Mouse (Mus musculus) testis, adult 2 months (tissue): ENCODE measurements around the gene Fnip2. TPM values are rescaled to one million over a fixed set of nuclear protein-coding genes. Genes with fewer than 3 reads are reported as not detected.

Experiments used
- H3K27ac ChIP-seq: fragments of 200-500 bp; 2 replicates; pipeline ENCODE4 v1.5.1; 2012; ENCODE audit warnings: low read depth, low read length; ENCODE audit not compliant: control insufficient read depth, insufficient read depth
- H3K27me3 ChIP-seq: fragments of 200-500 bp; 2 replicates; pipeline ENCODE4 v1.6.1; 2012; ENCODE audit warnings: mild to moderate bottlenecking, low read length, moderate library complexity; ENCODE audit not compliant: control insufficient read depth, insufficient read depth
- H3K36me3 ChIP-seq: fragments of 200-500 bp; 2 replicates; pipeline ENCODE4 v1.6.1; 2012; ENCODE audit warnings: mild to moderate bottlenecking, low read length; ENCODE audit not compliant: control insufficient read depth, insufficient read depth
- H3K4me1 ChIP-seq: fragments of 200-500 bp; 2 replicates; pipeline ENCODE4 v1.6.1; 2012; ENCODE audit warnings: low read length; ENCODE audit not compliant: control insufficient read depth, insufficient read depth
- H3K4me3 ChIP-seq: fragments of 200-500 bp; 2 replicates; pipeline ENCODE4 v1.5.1; 2012; ENCODE audit warnings: low read depth, mild to moderate bottlenecking, low read length, moderate library complexity, mixed read lengths; ENCODE audit not compliant: control insufficient read depth
- CTCF ChIP-seq: fragments of 200-500 bp; IDR thresholded peaks from 2 replicates; pipeline ENCODE4 v1.5.1; 2012; ENCODE audit warnings: low read depth, mild to moderate bottlenecking, inconsistent platforms, low read length, moderate library complexity; ENCODE audit not compliant: control insufficient read depth, insufficient read depth, insufficient replicate concordance
- POLR2A ChIP-seq: fragments of 200-500 bp; IDR thresholded peaks from 2 replicates; pipeline ENCODE4 v1.6.1; 2012; ENCODE audit warnings: low read depth, mild to moderate bottlenecking, inconsistent platforms, low read length, moderate library complexity; ENCODE audit not compliant: control insufficient read depth
- polyA plus RNA-seq: library from polyadenylated mRNA; depleted of rRNA; stranded (reverse); fragments of >200 nt; gene quantifications from 2 replicates; pipeline ENCODE4 v1.2.3, GENCODE M21; 2012

Fnip2 gene
- polyA plus RNA-seq, 1 experiment, result 2.1 TPM

- H3K4me1 ChIP-seq, result no peaks in the 10 kb centered on the region
- TF ChIP-seq POLR2A (no peak), CTCF (no peak)
- H3K27ac ChIP-seq, result no peak overlapping the region
- H3K36me3 ChIP-seq, result no peaks in the 10 kb centered on the region; the same call in 1 of the 2 replicates
- no peaks in the 10 kb centered on the region for H3K27me3 ChIP-seq
- H3K4me3 ChIP-seq, result no peak overlapping the region
Measured at GRCm38 (mm10) chr3:79500279-79500678, 67.3 kb downstream of the Fnip2 start.

GRCm38 (mm10) chr3:79496668-79497067 lies 70.9 kb downstream of the Fnip2 start:
- TF ChIP-seq CTCF (no peak; the same call in 1 of the 2 replicates), POLR2A (no peak)
- H3K36me3 ChIP-seq, result no peaks in the 10 kb centered on the region; the same call in 1 of the 2 replicates
- H3K27me3 ChIP-seq, result no peaks in the 10 kb centered on the region

DNA sequence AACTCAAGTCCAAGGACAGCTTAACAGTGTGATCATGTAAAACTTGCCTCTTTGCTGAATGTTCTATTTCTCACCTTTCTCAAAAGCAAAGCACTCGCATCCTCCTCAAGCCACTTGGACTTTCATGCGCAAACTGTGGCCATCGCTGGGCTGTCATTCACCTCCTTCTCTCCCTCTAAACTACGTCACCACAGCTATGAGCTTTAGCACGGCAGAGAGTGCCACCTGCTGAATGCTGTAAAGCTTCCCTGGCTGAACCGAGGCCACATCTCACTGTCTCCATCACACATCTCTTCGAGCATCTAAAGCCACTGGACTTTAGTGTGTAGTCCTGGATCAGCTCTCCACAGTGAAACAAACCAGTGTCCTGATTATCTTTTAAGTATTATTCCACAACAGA lies 72.4 kb downstream of the Fnip2 start:
- H3K27ac ChIP-seq, result no peak overlapping the region
- no peaks in the 10 kb centered on the region for H3K4me1 ChIP-seq
- H3K27me3 ChIP-seq, result no peaks in the 10 kb centered on the region
- no peak overlapping the region for H3K4me3 ChIP-seq
- TF ChIP-seq CTCF (peak; percentile 3; the same call in 1 of the 2 replicates), POLR2A (no peak)
- H3K36me3 ChIP-seq, result no peaks in the 10 kb centered on the region; the same call in 1 of the 2 replicates

More at GRCm38 (mm10) chr3:79496668-79497067, 70.9 kb downstream of the Fnip2 start:
- Histone ChIP-seq H3K4me1 (no peaks in the 10 kb centered on the region), H3K4me3 (no peak overlapping the region), H3K27ac (no peak overlapping the region)

DNA sequence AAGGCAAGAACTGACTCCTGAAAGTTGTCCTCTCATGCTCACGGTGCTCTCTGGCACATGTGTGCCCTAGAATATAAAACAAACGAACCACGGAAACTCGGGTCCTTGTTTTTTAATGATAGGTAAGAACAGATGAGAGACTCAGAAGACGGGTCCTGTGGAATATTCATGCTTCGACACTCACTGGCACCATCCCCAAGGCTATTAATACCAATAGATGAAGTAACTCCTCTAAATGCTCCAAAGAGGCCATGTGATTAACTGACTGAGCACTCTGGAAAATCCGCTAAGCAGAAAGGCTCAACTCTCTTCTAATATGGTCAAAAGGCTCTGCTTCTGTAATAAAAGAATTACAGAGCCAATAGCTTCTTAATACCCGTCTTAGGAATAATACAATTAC lies 73.6 kb downstream of the Fnip2 start:
- no peaks in the 10 kb centered on the region; the same call in 1 of the 2 replicates for H3K36me3 ChIP-seq
- TF ChIP-seq POLR2A (no peak), CTCF (no peak)
- no peaks in the 10 kb centered on the region for H3K4me1 ChIP-seq
- no peaks in the 10 kb centered on the region for H3K27me3 ChIP-seq
- no peak overlapping the region for H3K27ac ChIP-seq
- no peak overlapping the region for H3K4me3 ChIP-seq

- no peaks in the 10 kb centered on the region; the same call in 1 of the 2 replicates for H3K36me3 ChIP-seq
- TF ChIP-seq POLR2A (no peak), CTCF (no peak)
- no peak overlapping the region for H3K27ac ChIP-seq
Measured at GRCm38 (mm10) chr3:79493064-79493463, 74.5 kb downstream of the Fnip2 start.

GRCm38 (mm10) chr3:79491614-79492013 lies 76.0 kb downstream of the Fnip2 start:
- no peaks in the 10 kb centered on the region for H3K27me3 ChIP-seq
- no peak overlapping the region for H3K4me3 ChIP-seq
- no peak for TF ChIP-seq POLR2A
- TF ChIP-seq CTCF, result no peak
- H3K27ac ChIP-seq, result no peak overlapping the region
- no peaks in the 10 kb centered on the region for H3K4me1 ChIP-seq
- no peaks in the 10 kb centered on the region; the same call in 1 of the 2 replicates for H3K36me3 ChIP-seq

More at GRCm38 (mm10) chr3:79493064-79493463, 74.5 kb downstream of the Fnip2 start:
- H3K4me3 ChIP-seq, result no peak overlapping the region
- no peaks in the 10 kb centered on the region for H3K4me1 ChIP-seq
- no peaks in the 10 kb centered on the region for H3K27me3 ChIP-seq

DNA sequence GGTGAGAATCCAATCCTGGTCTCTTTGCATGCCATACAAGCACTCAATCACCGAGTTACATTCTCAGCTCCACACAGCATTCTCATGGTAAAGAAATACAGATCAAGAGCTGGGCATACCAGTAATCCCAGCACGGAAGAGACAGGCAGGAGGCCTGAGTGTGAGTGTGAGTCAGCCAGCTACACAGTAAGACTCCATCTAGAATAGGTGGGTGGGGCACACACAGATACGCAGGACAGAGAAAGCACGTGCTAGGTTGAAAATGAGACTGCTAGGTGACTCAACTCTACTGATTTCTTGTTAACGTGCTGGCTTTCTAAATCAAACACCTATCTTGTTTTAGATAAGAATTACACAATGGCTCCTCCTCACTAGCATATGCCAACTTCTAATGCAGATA lies 77.5 kb downstream of the Fnip2 start:
- no peak overlapping the region for H3K27ac ChIP-seq
- no peaks in the 10 kb centered on the region for H3K4me1 ChIP-seq
- no peaks in the 10 kb centered on the region; the same call in 1 of the 2 replicates for H3K36me3 ChIP-seq
- H3K4me3 ChIP-seq, result no peak overlapping the region
- H3K27me3 ChIP-seq, result no peaks in the 10 kb centered on the region
- TF ChIP-seq POLR2A (no peak), CTCF (no peak)
